In genomic region chr8:125504605-125505257, GRCm38 (mm10) we compare ENCODE assay signal across 8 mouse cellular contexts.
DNase-seq lines count a peak whose midpoint lies in the region; ATAC-seq and TF ChIP-seq lines count a peak whose summit lies in the region.

No protein-coding gene starts in this region.

- H3K4me3 ChIP-seq in forebrain, embryonic 16.5 days (replicated peaks; ENCODE audit: low read length), result no peak overlapping the region
- no peak overlapping the region for H3K4me3 ChIP-seq in forebrain, embryonic 11.5 days (ENCODE audit: low read depth, low read length)
- H3K4me3 ChIP-seq in midbrain, embryonic 11.5 days (ENCODE audit: low read depth, low read length), result no peak overlapping the region
- H3K4me3 ChIP-seq in midbrain, embryonic 16.5 days (ENCODE audit: low read depth, low read length), result no peak overlapping the region
- no peak overlapping the region for H3K4me3 ChIP-seq in hindbrain, postnatal 0 days (ENCODE audit: low read length)
- H3K4me3 ChIP-seq in midbrain, embryonic 15.5 days, result no peak overlapping the region

- H3K36me3 ChIP-seq in forebrain, embryonic 16.5 days (ENCODE audit: control insufficient read depth, insufficient read depth), result no peaks in the 10 kb centered on the region
- no peaks in the 10 kb centered on the region for H3K36me3 ChIP-seq in forebrain, embryonic 11.5 days (ENCODE audit: control insufficient read depth, insufficient read depth, low read length)
- H3K36me3 ChIP-seq in midbrain, embryonic 11.5 days (ENCODE audit: control insufficient read depth, insufficient read depth, low read length), result no peaks in the 10 kb centered on the region
- H3K36me3 ChIP-seq in midbrain, embryonic 16.5 days (ENCODE audit: control insufficient read depth, insufficient read depth, low read length), result no peaks in the 10 kb centered on the region
- no peaks in the 10 kb centered on the region for H3K36me3 ChIP-seq in hindbrain, postnatal 0 days (ENCODE audit: insufficient read depth, low read length)
- no peaks in the 10 kb centered on the region for H3K36me3 ChIP-seq in midbrain, embryonic 15.5 days (replicated peaks)

- no peak for TF ChIP-seq CTCF in hindbrain, postnatal 0 days (IDR thresholded peaks at IDR 0.05; ENCODE audit: low read depth)

- no peaks in the 10 kb centered on the region for H3K27me3 ChIP-seq in forebrain, embryonic 16.5 days (replicated peaks; ENCODE audit: control insufficient read depth, insufficient read depth, low read length)
- no peaks in the 10 kb centered on the region for H3K27me3 ChIP-seq in forebrain, embryonic 11.5 days (ENCODE audit: control insufficient read depth, insufficient read depth, low read length)
- no peaks in the 10 kb centered on the region for H3K27me3 ChIP-seq in midbrain, embryonic 11.5 days (ENCODE audit: control insufficient read depth, insufficient read depth, low read length)
- no peaks in the 10 kb centered on the region for H3K27me3 ChIP-seq in midbrain, embryonic 16.5 days (ENCODE audit: control insufficient read depth, insufficient read depth, low read depth, low read length)
- H3K27me3 ChIP-seq in hindbrain, postnatal 0 days (ENCODE audit: insufficient read depth, low read length), result no peaks in the 10 kb centered on the region
- no peaks in the 10 kb centered on the region for H3K27me3 ChIP-seq in midbrain, embryonic 15.5 days (replicated peaks)

- no peak for DNase-seq in forebrain, embryonic 11.5 days (ENCODE audit: low spot score)
- no peak for DNase-seq in midbrain, embryonic 11.5 days (ENCODE audit: low spot score, missing footprints)
- DNase-seq in hindbrain, postnatal 0 days (ENCODE audit: low spot score), result no peak
- no peak for DNase-seq in adrenal gland, adult 18-20 months (ENCODE audit: low spot score in 2 of 2)

- H3K27ac ChIP-seq in forebrain, embryonic 16.5 days (ENCODE audit: low read length), result no peak overlapping the region
- no peak overlapping the region for H3K27ac ChIP-seq in forebrain, embryonic 11.5 days (ENCODE audit: low read depth, low read length)
- H3K27ac ChIP-seq in midbrain, embryonic 11.5 days (ENCODE audit: low read depth, low read length), result no peak overlapping the region; the same call in 1 of the 2 replicates
- no peak overlapping the region for H3K27ac ChIP-seq in midbrain, embryonic 16.5 days (ENCODE audit: low read length)
- H3K27ac ChIP-seq in hindbrain, postnatal 0 days, result 0 out of 2 replicates have a peak overlapping the region, but pooled peaks have one; percentile 5
- 0 out of 2 replicates have a peak overlapping the region, but pooled peaks have one; percentile 13 for H3K27ac ChIP-seq in midbrain, embryonic 15.5 days

- no peaks in the 10 kb centered on the region for H3K9me3 ChIP-seq in forebrain, embryonic 16.5 days (ENCODE audit: control insufficient read depth, low read length)
- H3K9me3 ChIP-seq in forebrain, embryonic 11.5 days (ENCODE audit: control insufficient read depth, low read length), result no peaks in the 10 kb centered on the region
- no peaks in the 10 kb centered on the region for H3K9me3 ChIP-seq in midbrain, embryonic 11.5 days (ENCODE audit: control insufficient read depth, low read length)
- H3K9me3 ChIP-seq in midbrain, embryonic 16.5 days (replicated peaks; ENCODE audit: control insufficient read depth, low read length, poor library complexity, severe bottlenecking), result no peaks in the 10 kb centered on the region
- H3K9me3 ChIP-seq in hindbrain, postnatal 0 days (ENCODE audit: low read length), result no peaks in the 10 kb centered on the region
- H3K9me3 ChIP-seq in midbrain, embryonic 15.5 days, result no peaks in the 10 kb centered on the region

- peaks cover 26% of the 10 kb centered on the region for H3K4me1 ChIP-seq in forebrain, embryonic 16.5 days (replicated peaks; ENCODE audit: control insufficient read depth, insufficient read depth, low read length)
- peaks cover 19% of the 10 kb centered on the region for H3K4me1 ChIP-seq in forebrain, embryonic 11.5 days (replicated peaks; ENCODE audit: control insufficient read depth, insufficient read depth, low read length)
- H3K4me1 ChIP-seq in midbrain, embryonic 11.5 days (ENCODE audit: control insufficient read depth, insufficient read depth, low read length), result peaks cover 11% of the 10 kb centered on the region
- peaks cover 38% of the 10 kb centered on the region for H3K4me1 ChIP-seq in midbrain, embryonic 16.5 days (ENCODE audit: control insufficient read depth, insufficient read depth, low read length)
- H3K4me1 ChIP-seq in hindbrain, postnatal 0 days (ENCODE audit: insufficient read depth, low read length), result peaks cover 15% of the 10 kb centered on the region
- H3K4me1 ChIP-seq in midbrain, embryonic 15.5 days, result peaks cover 53% of the 10 kb centered on the region

- no peak overlapping the region for H3K9ac ChIP-seq in forebrain, embryonic 16.5 days (replicated peaks; ENCODE audit: low read depth, low read length)
- no peak overlapping the region; the same call in 1 of the 2 replicates for H3K9ac ChIP-seq in forebrain, embryonic 11.5 days (ENCODE audit: low read length)
- no peak overlapping the region; the same call in 1 of the 2 replicates for H3K9ac ChIP-seq in midbrain, embryonic 11.5 days (ENCODE audit: low read length)
- no peak overlapping the region for H3K9ac ChIP-seq in midbrain, embryonic 16.5 days (ENCODE audit: low read depth, low read length)
- no peak overlapping the region for H3K9ac ChIP-seq in hindbrain, postnatal 0 days (replicated peaks; ENCODE audit: low read length)
- H3K9ac ChIP-seq in midbrain, embryonic 15.5 days, result no peak overlapping the region

- no peak overlapping the region for H3K4me2 ChIP-seq in forebrain, embryonic 16.5 days (ENCODE audit: low read length)
- H3K4me2 ChIP-seq in forebrain, embryonic 11.5 days (ENCODE audit: low read depth, low read length, severe bottlenecking), result no peak overlapping the region
- H3K4me2 ChIP-seq in midbrain, embryonic 11.5 days, result no peak overlapping the region
- H3K4me2 ChIP-seq in midbrain, embryonic 16.5 days (ENCODE audit: low read length), result no peak overlapping the region
- no peak overlapping the region for H3K4me2 ChIP-seq in hindbrain, postnatal 0 days (ENCODE audit: low read depth, low read length)
- no peak overlapping the region for H3K4me2 ChIP-seq in midbrain, embryonic 15.5 days

- ATAC-seq in forebrain, embryonic 16.5 days, result peak; percentile 61; the same call in 1 of the 2 replicates
- ATAC-seq in forebrain, embryonic 11.5 days (replicated peaks; ENCODE audit: low FRiP score), result no peak
- ATAC-seq in midbrain, embryonic 11.5 days (ENCODE audit: low FRiP score), result 0 out of 2 replicates have a peak, but pooled peaks have one; percentile 35
- no peak; the same call in 1 of the 2 replicates for ATAC-seq in midbrain, embryonic 16.5 days
- ATAC-seq in hindbrain, postnatal 0 days, result peak; percentile 34; the same call in 1 of the 2 replicates
- ATAC-seq in midbrain, embryonic 15.5 days (replicated peaks), result 0 out of 2 replicates have a peak, but pooled peaks have one; percentile 52
- ATAC-seq in erythroblast, adult 5-6 weeks (replicated peaks; ENCODE audit: low FRiP score, poor library complexity, severe bottlenecking), result no peak

- 30% methylated on average over 6 of the region's 6 CpGs for WGBS in forebrain, embryonic 16.5 days
- 40% methylated on average over 6 of the region's 6 CpGs for WGBS in forebrain, embryonic 11.5 days
- 39% methylated on average over 6 of the region's 6 CpGs for WGBS in midbrain, embryonic 11.5 days
- 32% methylated on average over 6 of the region's 6 CpGs for WGBS in midbrain, embryonic 16.5 days
- WGBS in hindbrain, postnatal 0 days, result 28% methylated on average over 6 of the region's 6 CpGs
- WGBS in midbrain, embryonic 15.5 days, result 29% methylated on average over 6 of the region's 6 CpGs

Comparison
In these comparisons a context has a peak if more than half of its experiments do, and no peak if none do; other contexts are left out.
1. ATAC-seq: peak in forebrain, embryonic 16.5 days (single experiment), midbrain, embryonic 11.5 days (single experiment), hindbrain, postnatal 0 days (single experiment) and midbrain, embryonic 15.5 days (single experiment); none in forebrain, embryonic 11.5 days (single experiment), midbrain, embryonic 16.5 days (single experiment) and erythroblast, adult 5-6 weeks (single experiment).
2. H3K27ac ChIP-seq: peak in hindbrain, postnatal 0 days (single experiment) and midbrain, embryonic 15.5 days (single experiment); none in forebrain, embryonic 16.5 days (single experiment), forebrain, embryonic 11.5 days (single experiment), midbrain, embryonic 11.5 days (single experiment) and midbrain, embryonic 16.5 days (single experiment).